Mouse (Mus musculus): ENCODE data around the gene Slc44a3. TPM values are rescaled to one million over a fixed set of nuclear protein-coding genes. Genes with fewer than 3 reads are reported as not detected.

Slc44a3 gene
- polyA plus RNA-seq, 1 experiment = 0.52 TPM

DNA sequence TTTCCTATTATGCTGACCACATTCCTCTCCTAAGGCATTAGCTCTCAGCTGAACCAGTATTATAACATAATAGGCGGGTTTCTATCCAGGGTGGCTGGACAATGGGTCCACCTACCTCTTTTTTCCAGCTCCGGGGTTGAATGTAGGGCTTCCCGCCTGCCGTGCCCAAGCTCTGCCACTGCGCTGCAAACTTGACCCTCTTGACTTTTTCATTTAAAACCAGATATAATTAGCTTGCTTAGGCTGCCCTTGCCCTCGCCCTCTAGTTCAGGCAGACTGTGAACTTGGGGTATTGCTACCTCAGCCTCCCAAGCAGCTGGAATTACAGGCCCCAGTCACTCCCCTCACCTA is 114.0 kb downstream of the Slc44a3 start:
- 79% methylated on average over 6 of the region's 6 CpGs for WGBS
- DNase-seq = no peak
- H3K4me3 ChIP-seq (replicated peaks; ENCODE audit: insufficient read depth, low read depth, low read length) = no peak overlapping the region
- no peak for TF ChIP-seq CTCF (IDR thresholded peaks at IDR 0.05; ENCODE audit: borderline replicate concordance, insufficient read depth, low read depth, low read length)
- TF ChIP-seq POLR2A (IDR thresholded peaks at IDR 0.05; ENCODE audit: borderline replicate concordance, insufficient read depth, low read length) = no peak
- H3K27ac ChIP-seq (ENCODE audit: insufficient read depth, low read length) = no peak overlapping the region
- no peaks in the 10 kb centered on the region for H3K27me3 ChIP-seq (ENCODE audit: control insufficient read depth, insufficient read depth, low read length)
- peaks cover 2% of the 10 kb centered on the region; the same call in 1 of the 2 replicates for H3K4me1 ChIP-seq (ENCODE audit: control insufficient read depth, insufficient read depth, low read length)

DNA sequence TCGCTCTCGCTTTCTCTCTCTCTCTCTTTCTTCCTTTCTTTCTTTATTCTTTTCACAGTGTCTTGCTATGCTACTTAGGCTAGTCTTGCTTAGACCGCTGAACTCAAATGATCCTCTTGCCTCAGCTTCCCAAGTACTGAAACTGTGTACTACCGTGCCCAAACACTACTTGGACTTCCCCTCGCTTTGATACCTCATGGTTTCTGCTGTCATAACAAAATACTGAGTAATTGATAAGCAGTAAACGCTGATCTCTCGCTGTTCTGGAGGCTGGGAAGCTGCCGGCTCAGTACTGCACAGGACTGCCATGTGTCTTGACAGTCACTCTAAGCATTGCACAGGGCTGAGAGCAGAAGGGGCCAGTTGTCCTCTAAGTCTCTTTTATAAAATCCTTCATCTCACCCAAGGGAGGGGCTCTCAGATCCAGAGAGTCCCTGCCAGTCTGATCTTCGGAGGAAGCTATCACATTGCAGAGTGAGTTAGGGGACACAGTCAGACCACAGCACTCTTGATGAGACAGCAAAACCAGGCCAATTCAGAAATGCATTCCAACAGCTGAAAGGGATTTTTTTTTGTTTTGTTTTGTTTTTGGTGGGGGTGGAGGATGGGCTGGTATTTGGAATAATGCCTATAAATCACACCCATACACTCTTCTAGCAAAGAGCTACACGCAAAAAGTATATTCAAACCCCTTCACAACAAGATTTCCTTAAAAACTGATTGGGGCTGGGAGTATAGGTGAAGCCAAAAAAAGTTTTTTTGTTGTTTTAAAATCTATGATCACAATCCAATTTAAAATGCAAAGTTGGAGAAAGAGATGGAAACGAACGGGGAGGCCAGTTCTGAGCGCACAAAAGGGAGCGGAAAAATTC is 114.6 kb downstream of the Slc44a3 start:
- H3K4me1 ChIP-seq (ENCODE audit: control insufficient read depth, insufficient read depth, low read length) = peaks cover 2% of the 10 kb centered on the region; the same call in 1 of the 2 replicates
- H3K27ac ChIP-seq (ENCODE audit: insufficient read depth, low read length) = no peak overlapping the region
- H3K27me3 ChIP-seq (ENCODE audit: control insufficient read depth, insufficient read depth, low read length) = no peaks in the 10 kb centered on the region
- no peak for DNase-seq
- TF ChIP-seq POLR2A (IDR thresholded peaks at IDR 0.05; ENCODE audit: borderline replicate concordance, insufficient read depth, low read length) = no peak
- TF ChIP-seq CTCF (IDR thresholded peaks at IDR 0.05; ENCODE audit: borderline replicate concordance, insufficient read depth, low read depth, low read length) = no peak
- H3K4me3 ChIP-seq (replicated peaks; ENCODE audit: insufficient read depth, low read depth, low read length) = no peak overlapping the region
- WGBS = 59% methylated on average over 14 of the region's 14 CpGs

DNA sequence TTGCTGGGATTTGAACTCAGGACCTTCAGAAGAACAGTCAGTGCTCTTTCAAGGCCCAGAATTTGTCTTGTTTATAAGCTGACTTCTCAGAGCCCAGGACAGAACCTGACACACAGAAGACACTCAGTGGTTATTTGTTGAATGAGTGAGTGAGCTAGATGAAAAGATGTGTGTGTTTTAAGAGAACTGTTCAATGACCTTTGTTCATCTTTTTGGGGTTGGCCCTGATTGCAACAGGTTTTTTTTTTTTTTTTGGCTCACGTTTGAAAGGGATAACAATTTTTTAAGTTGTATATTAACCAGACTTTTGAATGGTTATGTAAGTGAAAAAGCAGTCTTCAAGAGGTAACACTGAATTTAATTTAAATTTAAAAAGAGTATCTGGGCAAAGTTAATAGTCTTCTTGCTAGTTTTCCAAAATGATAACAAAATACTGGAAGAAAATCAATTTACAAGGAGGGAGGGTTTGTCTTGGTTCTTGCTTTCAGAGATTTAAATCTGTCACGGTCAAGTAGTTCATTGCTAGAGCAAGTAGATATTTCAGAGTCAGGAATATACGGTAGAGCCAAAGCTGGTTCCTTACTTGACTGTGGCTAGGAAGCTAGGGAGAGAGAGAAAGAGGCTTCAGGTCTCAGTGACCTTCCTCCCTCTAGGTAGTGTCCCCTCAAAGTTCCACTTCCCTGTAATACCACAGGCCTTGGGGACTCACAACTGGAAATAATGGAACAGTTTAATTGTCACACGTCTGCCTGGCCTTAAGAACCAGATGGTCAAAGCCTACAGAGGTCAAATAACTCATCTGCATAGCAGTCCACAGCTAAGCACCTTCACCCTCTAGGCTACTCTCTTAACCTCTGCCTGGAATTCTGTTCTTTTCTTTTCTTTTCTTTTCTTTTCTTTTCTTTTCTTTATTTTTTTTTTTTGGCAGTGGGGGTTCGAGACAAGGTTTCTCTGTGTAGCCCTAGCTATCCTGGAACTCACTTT is 115.7 kb downstream of the Slc44a3 start:
- no peak for DNase-seq
- no peak overlapping the region for H3K4me3 ChIP-seq (replicated peaks; ENCODE audit: insufficient read depth, low read depth, low read length)
- H3K27me3 ChIP-seq (ENCODE audit: control insufficient read depth, insufficient read depth, low read length) = no peaks in the 10 kb centered on the region
- no peak overlapping the region for H3K27ac ChIP-seq (ENCODE audit: insufficient read depth, low read length)
- TF ChIP-seq POLR2A (IDR thresholded peaks at IDR 0.05; ENCODE audit: borderline replicate concordance, insufficient read depth, low read length) (no peak), CTCF (IDR thresholded peaks at IDR 0.05; ENCODE audit: borderline replicate concordance, insufficient read depth, low read depth, low read length) (no peak)
- WGBS = 82% methylated on average over 5 of the region's 5 CpGs
- H3K4me1 ChIP-seq (ENCODE audit: control insufficient read depth, insufficient read depth, low read length) = peaks cover 2% of the 10 kb centered on the region; the same call in 1 of the 2 replicates

DNA sequence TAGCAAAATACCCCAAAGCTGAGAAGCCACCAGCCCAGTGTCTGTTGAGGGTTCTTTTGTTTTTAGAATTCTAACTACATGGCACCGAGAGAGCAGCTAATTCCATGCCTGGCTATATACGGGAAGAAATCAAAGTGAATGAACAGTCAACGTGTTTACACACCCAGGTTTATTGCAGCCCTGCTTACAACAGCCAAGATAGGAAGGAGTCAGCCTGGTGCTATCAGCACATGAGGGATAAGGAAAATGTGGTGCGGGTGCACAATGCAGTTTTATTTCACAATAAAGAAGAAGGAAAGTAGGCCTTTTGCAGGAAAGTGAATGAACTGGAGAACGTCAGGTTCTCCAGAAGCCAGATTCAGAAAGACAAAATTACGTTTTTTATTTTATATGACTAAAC is 120.8 kb downstream of the Slc44a3 start:
- H3K27ac ChIP-seq (ENCODE audit: insufficient read depth, low read length) = no peak overlapping the region
- H3K4me1 ChIP-seq (ENCODE audit: control insufficient read depth, insufficient read depth, low read length) = no peaks in the 10 kb centered on the region
- 88% methylated on average over 6 of the region's 6 CpGs for WGBS
- DNase-seq = no peak
- TF ChIP-seq CTCF (IDR thresholded peaks at IDR 0.05; ENCODE audit: borderline replicate concordance, insufficient read depth, low read depth, low read length) (no peak), POLR2A (IDR thresholded peaks at IDR 0.05; ENCODE audit: borderline replicate concordance, insufficient read depth, low read length) (no peak)
- no peak overlapping the region for H3K4me3 ChIP-seq (replicated peaks; ENCODE audit: insufficient read depth, low read depth, low read length)
- H3K27me3 ChIP-seq (ENCODE audit: control insufficient read depth, insufficient read depth, low read length) = no peaks in the 10 kb centered on the region; the same call in 1 of the 2 replicates

Other genes with a start within 250 kb of the Slc44a3 start
- gene Tmem56, start 249.3 kb downstream of the Slc44a3 start, polyA plus RNA-seq (2012; rRNA removed) = 31.2 and 35.4 TPM in 2 replicates
- 24.6 and 27.1 TPM in 2 replicates for gene Alg14, start 240.6 kb downstream of the Slc44a3 start, polyA plus RNA-seq (2012; rRNA removed)
- 170 and 177 TPM in 2 replicates for gene Cnn3, start 105.9 kb downstream of the Slc44a3 start, polyA plus RNA-seq (2012; rRNA removed)
- gene 4930432M17Rik, start 138.4 kb upstream of the Slc44a3 start, polyA plus RNA-seq (2012; rRNA removed) = not detected in 2 replicates
- gene F3, start 191.1 kb upstream of the Slc44a3 start, polyA plus RNA-seq (2012; rRNA removed) = 56.6 and 66.9 TPM in 2 replicates